Mouse (Mus musculus): ENCODE data around the gene Pde3b. TPM values are rescaled to one million over a fixed set of nuclear protein-coding genes. Genes with fewer than 3 reads are reported as not detected.

The Pde3b gene
- 10 to 100 TPM; 33.6 to 65.9 TPM for total RNA-seq (2023)

DNA sequence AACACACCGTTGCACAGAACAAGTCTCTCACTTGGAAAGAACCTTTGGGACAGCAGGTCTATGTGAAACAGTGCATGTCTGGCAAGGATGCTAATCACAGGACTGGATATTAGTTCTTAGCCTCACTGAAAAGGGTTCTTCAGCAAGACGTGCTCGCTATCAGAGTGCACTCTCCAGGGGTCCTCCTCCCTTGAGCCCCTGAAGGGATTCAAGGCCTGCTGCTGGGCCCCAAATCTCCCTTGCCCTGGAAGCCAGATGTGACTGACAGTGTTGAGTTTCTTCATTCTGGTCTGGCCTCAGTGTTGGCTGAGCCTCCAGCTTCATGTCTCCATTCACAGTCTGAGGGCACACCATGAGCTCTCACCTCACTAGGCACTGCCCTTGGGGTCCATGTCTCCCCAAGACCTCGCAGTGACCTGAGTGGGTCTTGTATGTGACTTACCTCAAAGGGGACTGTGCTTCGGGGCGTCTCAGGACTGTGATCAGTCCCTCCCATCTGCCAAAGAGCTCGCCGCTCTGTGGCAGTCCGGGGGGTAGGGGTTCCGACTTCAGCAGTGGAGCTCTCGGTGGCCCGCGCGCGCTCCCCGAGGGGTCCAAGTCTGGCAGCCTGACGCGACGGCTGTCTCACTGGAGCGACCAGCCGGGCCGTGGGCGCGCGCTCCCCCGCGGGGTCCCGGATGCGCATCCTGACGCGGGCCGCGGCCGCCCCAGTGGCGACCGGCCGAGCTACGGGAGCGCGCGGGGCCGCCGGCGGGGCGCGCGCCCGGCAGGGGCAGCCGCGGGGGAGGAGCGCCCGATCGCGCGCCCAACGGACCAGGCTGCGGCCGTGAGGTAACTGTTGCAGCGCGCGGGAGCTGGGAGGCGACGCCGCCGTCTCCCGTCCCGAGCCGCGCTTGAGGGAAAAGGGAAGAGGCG lies at the start of gene Pde3b:
Pde3b (plus strand) TSS at position 861 of the 915 bp plus-strand sequence.

DNA sequence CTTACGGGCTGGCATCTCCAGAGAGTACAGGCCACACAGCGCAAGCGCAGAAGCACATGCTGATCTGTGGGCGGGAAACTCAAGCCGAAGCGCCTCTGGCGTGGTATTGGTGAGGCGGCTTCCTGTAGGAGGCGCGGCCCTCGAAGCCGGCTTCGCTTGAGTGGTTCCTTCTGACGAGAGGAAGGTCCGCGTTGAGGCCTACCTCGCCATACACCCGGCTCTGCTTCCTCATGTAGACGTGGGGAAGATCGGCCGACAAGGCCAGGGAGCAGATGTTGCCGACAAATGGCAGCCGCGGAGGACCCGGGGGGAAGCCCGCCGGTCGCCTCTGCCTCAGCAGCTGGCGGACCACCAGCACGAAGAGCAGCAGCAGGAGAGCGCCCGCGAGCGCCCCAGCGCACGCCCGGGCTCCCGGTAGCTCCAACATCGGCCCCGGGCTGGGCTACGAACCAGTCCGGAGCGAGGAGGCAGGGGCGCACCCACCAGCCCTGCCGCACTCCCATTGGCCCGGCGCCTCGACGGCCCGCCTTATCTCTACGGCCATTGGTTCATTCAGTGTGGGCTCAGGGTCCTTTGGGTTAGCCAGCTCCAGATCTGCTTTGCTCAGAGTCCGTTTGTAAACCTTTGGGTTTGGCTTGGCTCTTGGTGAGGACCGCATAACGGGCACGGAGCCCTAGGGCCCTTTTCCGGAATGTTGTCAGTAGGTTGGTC lies 147.6 kb downstream of the Pde3b start, which contains the start of gene Cyp2r1:
Cyp2r1 (minus strand) TSS at position 442 of the 711 bp plus-strand sequence.

Other genes with a start within 250 kb of the Pde3b start
- gene Copb1, start 160.6 kb upstream of the Pde3b start, total RNA-seq (2023) = 10 to 100 TPM; 91.2 to 91.3 TPM
- 100 to 1,000 TPM; 109 to 113 TPM for gene Psma1, start 139.2 kb upstream of the Pde3b start, total RNA-seq (2023)
- gene Cyp2r1, start 147.7 kb downstream of the Pde3b start, total RNA-seq (2023) = 10 to 100 TPM; 13.3 to 15.7 TPM
- gene Calca, start 221.1 kb downstream of the Pde3b start, total RNA-seq (2023) = not detected

Data from B cell, adult 67 days (primary cell).